8 mouse cellular contexts compared by ENCODE assay signal in the genomic region with DNA sequence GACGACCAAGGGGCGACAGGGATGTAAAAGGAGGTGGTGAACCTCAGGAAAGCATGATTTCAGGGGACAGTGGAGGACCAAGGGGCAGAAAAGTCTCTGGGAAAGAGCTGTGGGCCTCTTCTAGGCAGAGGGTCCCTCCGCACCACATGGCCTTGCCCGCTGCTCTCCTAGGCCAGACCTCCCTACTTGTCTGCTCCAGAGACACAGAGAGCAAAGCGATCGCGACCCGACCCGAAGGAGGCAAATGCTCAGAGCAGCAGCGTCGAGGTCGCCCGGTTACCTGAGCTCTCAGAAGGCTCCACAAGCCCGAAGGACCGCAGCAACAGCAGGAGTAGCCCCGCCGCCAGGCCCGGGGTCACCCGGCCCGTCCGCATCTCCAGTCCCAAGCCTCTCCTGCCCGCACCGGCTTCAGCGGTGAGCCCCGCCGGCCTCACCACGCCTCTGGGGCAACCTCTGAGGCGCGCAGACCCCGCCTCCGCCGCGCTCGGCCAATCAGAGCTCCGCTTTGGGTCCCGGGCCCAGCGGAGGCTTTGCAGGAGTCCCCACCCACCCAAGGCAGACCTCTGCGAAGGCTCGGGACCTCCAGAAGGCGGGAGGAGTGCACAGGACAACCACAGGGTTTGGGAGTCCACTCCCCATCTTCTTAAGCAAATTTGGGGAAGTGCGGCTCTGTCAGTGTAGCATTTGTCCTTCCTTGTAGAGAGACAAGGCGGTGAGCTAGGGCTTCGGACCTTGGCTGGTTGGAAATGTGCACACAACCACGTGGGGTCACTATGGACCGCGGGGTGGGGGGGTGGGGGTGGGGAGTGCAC. TPM values are rescaled to one million over a fixed set of nuclear protein-coding genes. Genes with fewer than 3 reads are reported as not detected.
A peak's percentile ranks its signal among the peaks of the same experiment; 100 is the strongest.
DNase-seq lines count a peak whose midpoint lies in the region; ATAC-seq and TF ChIP-seq lines count a peak whose summit lies in the region.

TSS of gene Ly75 (minus strand) at position 446 of the 812 bp plus-strand sequence.

- H3K4me1 ChIP-seq in hindbrain, embryonic 14.5 days (replicated peaks; ENCODE audit: control insufficient read depth, insufficient read depth, low read length) = no peaks in the 10 kb centered on the region

- H3K36me3 ChIP-seq in hindbrain, embryonic 14.5 days (replicated peaks; ENCODE audit: control insufficient read depth, insufficient read depth) = no peaks in the 10 kb centered on the region

- in situ Hi-C loops in Patski (cut with MboI; ENCODE audit: low pct_unique_long_range_greater_than_20kb) = no loop called here

- H3K27ac ChIP-seq in hindbrain, embryonic 14.5 days = no peak within 1 kb of the TSS

- no peaks in the 10 kb centered on the region for H3K9me3 ChIP-seq in hindbrain, embryonic 14.5 days (ENCODE audit: control insufficient read depth, low read length)

- CTCF ChIA-PET in Patski (lab: Charles Lee) = interaction anchor here (0.7 to 2.0 kb wide), 3 partner anchors 10 to 35 kb away, joined by 3 to 8 read pairs (median 4); no protein-coding TSS in a partner anchor

- no peak for TF ChIP-seq CTCF in Patski (IDR thresholded peaks at IDR 0.05)

- POLR2A ChIA-PET in Patski (lab: Charles Lee) = no interaction called here

- DNase-seq in Patski (ENCODE audit: low read depth, low spot score) = peak; percentile 22
- DNase-seq in cerebellum, postnatal 10 days = peak; percentile 81 to 89
- peak; percentile 25 to 37 for DNase-seq in frontal cortex, postnatal 25 days (ENCODE audit: low spot score in 2 of 2)
- DNase-seq in hindbrain, embryonic 14.5 days (ENCODE audit: low spot score) = peak; percentile 73
- DNase-seq in left cerebral cortex, adult 18-20 months (ENCODE audit: low spot score in 2 of 2) = peak; percentile 43 to 50
- peak; percentile 41 to 53 for DNase-seq in right cerebral cortex, adult 2 months (ENCODE audit: low spot score in 2 of 2)
- peak; percentile 24 for DNase-seq in urinary bladder, postnatal 10 days (ENCODE audit: low spot score)

- no peaks in the 10 kb centered on the region for H3K27me3 ChIP-seq in Patski
- 0 out of 2 replicates have a peak, but pooled peaks cover 6% of the 10 kb centered on the region for H3K27me3 ChIP-seq in hindbrain, embryonic 14.5 days (ENCODE audit: control insufficient read depth, insufficient read depth, low read length)

- peak within 1 kb of the TSS; percentile 87 for H3K4me2 ChIP-seq in hindbrain, embryonic 14.5 days (replicated peaks)

- H3K9ac ChIP-seq in hindbrain, embryonic 14.5 days = peak within 1 kb of the TSS; percentile 58

- peak within 1 kb of the TSS; percentile 53 for H3K4me3 ChIP-seq in hindbrain, embryonic 14.5 days (replicated peaks; ENCODE audit: low read length)

- under 1% methylated on average over 46 of the region's 46 CpGs for WGBS in hindbrain, embryonic 14.5 days

- ATAC-seq in Patski = peak; percentile 99
- ATAC-seq in hindbrain, embryonic 14.5 days (ENCODE audit: low FRiP score) = peak; percentile 98
- ATAC-seq in megakaryocyte, adult 5-6 weeks (ENCODE audit: poor library complexity, severe bottlenecking) = peak; percentile 94

RNA-seq across cellular contexts. Expression of gene Ly75, which starts in this region (rescaled TPM):
- polyA plus RNA-seq in Patski (2021) = 30.7 TPM
- polyA plus RNA-seq in hindbrain, embryonic 14.5 days (2014; fragmentation: Nextera tagmentation; extraction: Ambion mirVana) = 1.6 TPM in 2 replicates
- total RNA-seq in left cerebral cortex, adult 18-20 months (2021) = under 1 TPM; 0.56 to 0.63 TPM
- total RNA-seq in megakaryocyte, adult 5-6 weeks (2015) = 6.7 and 7.3 TPM in 2 replicates
- 10.0 and 15.4 TPM in 2 replicates for total RNA-seq in megakaryocyte, adult 5-6 weeks (2017)

Comparison
In these comparisons a context has a peak if more than half of its experiments do, and no peak if none do; other contexts are left out.
1. RNA of gene Ly75 (total RNA-seq): 6.7 to 15.4 TPM in megakaryocyte, adult 5-6 weeks; 0.56 to 0.63 TPM in left cerebral cortex, adult 18-20 months; every median in the first group is over 4 times any median in the second.
2. RNA of gene Ly75 (polyA plus RNA-seq): 30.7 TPM in Patski (single experiment); 1.6 TPM in hindbrain, embryonic 14.5 days; every median in the first group is over 10 times any median in the second.
3. Peak in DNase-seq in left cerebral cortex, adult 18-20 months; RNA of the gene not detected or under 1 TPM.
4. DNase-seq: peak in every context shown above with its lines; median percentile 85 in cerebellum, postnatal 10 days; 73 in hindbrain, embryonic 14.5 days; 47 in right cerebral cortex, adult 2 months; 46 in left cerebral cortex, adult 18-20 months; 31 in frontal cortex, postnatal 25 days; 24 in urinary bladder, postnatal 10 days; 22 in Patski.
5. Peak in every context shown above with its lines, with median percentiles within 50 percentile points of each other: ATAC-seq.